Mouse (Mus musculus) ES-Bruce4 (cell line): ENCODE measurements around the gene Hagh.

ENCODE experiments used
- CTCF ChIP-seq: IDR thresholded peaks from one replicate; pipeline ENCODE4 v1.8.1; 2011; ENCODE audit warnings: low read depth, low read length
- POLR2A ChIP-seq: IDR thresholded peaks from one replicate; pipeline ENCODE4 v1.8.1; 2011; ENCODE audit warnings: low read length; ENCODE audit not compliant: insufficient read depth

DNA sequence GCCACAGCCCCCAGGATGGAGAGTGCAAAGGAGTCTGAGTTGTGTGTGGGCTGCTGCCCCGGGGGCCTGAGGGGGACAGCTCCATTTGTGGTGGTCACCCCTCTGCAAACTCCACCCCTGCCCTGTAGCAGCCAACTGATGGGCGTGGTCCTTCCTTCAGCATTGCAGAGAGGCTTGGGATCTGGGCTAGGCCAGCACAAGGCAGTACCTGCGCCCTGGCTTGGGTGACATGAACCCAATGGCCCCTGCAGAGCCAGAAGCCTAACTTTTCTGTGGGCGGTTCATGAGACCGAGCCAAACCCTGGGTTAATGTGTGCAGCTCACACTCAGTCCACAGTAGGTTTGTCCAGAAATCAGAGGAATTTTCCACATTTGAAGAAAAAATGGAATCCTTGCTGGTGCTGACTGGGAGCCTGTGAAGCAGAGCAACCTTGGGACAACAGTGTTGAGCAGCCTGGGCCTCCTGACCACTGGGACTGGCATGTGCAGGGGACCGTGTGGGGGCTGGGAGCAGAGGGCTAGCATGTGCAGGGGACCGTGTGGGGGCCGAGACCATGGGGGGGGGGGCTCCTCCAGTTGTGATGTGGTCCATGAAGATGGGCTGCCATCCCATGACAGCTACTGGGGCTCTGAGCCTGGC, 18.0 kb downstream of the Hagh start:
- TF ChIP-seq POLR2A: no peak
- TF ChIP-seq CTCF: no peak
